Mouse (Mus musculus) midbrain, embryonic 10.5 days (tissue): ENCODE data around the gene Rin2. TPM values are rescaled to one million over a fixed set of nuclear protein-coding genes. Genes with fewer than 3 reads are reported as not detected.

Experiments used
- DNase-seq: peaks from one replicate; pipeline ENCODE4 v3.0.0-alpha.2; 2017; ENCODE audit warnings: low spot score
- H3K27ac ChIP-seq: fragments of 300-500 bp; sonication (generic); replicated peaks from 2 replicates; pipeline ENCODE4 v1.5.1; 2016; ENCODE audit warnings: mild to moderate bottlenecking
- H3K27me3 ChIP-seq: fragments of 300-500 bp; sonication (generic); 2 replicates; pipeline ENCODE4 v1.6.1; 2016; ENCODE audit warnings: low read depth, mild to moderate bottlenecking; ENCODE audit not compliant: poor library complexity, severe bottlenecking
- H3K36me3 ChIP-seq: fragments of 300-500 bp; sonication (generic); 2 replicates; pipeline ENCODE4 v1.6.1; 2016; ENCODE audit warnings: mild to moderate bottlenecking, moderate library complexity
- H3K4me1 ChIP-seq: fragments of 300-500 bp; sonication (generic); 2 replicates; pipeline ENCODE4 v1.6.1; 2016
- H3K4me3 ChIP-seq: fragments of 300-500 bp; sonication (generic); 2 replicates; pipeline ENCODE4 v1.5.1; 2016; ENCODE audit warnings: mild to moderate bottlenecking, moderate library complexity
- H3K9me3 ChIP-seq: fragments of 300-500 bp; sonication (generic); replicated peaks from 2 replicates; pipeline ENCODE4 v1.6.1; 2016; ENCODE audit warnings: mild to moderate bottlenecking
- WGBS: fragments of 180-500 bp; shearing (Covaris S2); methylation state at CpG from one replicate; pipeline ENCODE4 v1.1.7; 2016; 5-methylcytosine and 5-hydroxymethylcytosine counted together
- polyA plus RNA-seq: library from polyadenylated mRNA; unstranded; fragments of >200 nt; fragmentation: Nextera tagmentation; extraction: Ambion mirVana; gene quantifications from 2 replicates; pipeline ENCODE4 v1.2.1, GENCODE M21; 2016

Rin2 gene
- polyA plus RNA-seq, 1 experiment from 2014 or later: 10.6 TPM

DNA sequence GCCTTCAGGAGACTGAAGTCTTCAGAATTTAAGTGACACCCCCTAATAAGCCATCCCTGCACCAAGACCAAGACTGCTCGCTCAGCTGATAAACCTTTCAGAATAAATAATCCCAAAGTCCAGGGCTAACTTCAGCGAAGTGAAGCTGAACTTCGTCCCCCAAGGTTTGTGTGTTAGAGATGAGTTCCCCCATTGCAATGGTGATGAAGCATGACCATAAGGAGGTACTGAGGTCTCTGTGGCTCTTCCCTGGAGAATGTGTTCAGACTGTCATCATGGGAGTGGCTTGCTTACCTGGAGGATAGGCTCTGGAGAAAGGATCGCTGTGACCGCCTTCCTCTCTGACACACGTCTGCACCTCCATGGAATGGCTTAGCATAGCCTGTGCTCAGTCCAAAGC lies 133.7 kb downstream of the Rin2 start:
- H3K27ac ChIP-seq: no peak overlapping the region
- no peak for DNase-seq
- WGBS: 93% methylated on average over 6 of the region's 6 CpGs

DNA sequence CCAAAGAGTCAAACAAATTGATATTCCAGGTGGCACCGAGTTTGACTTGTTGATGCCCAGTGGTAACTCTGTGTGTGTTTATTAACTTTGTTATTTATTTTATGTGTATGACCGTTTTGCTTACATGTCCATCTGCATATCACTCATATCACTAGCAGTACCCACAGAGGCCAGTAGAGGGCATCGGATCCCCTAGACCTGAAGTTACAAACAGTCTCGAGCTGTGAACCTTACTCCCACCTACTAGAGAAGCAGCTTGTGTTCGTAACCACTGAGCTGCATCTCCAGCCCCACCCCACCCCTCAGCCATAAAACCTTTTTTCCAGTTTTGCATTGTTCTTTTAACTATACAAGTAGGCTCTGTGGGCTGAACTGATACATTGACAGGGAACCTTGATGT lies 135.7 kb downstream of the Rin2 start:
- 52% methylated on average over 5 of the region's 5 CpGs for WGBS
- Histone ChIP-seq H3K27ac (no peak overlapping the region), H3K27me3 (no peaks in the 10 kb centered on the region), H3K4me1 (no peaks in the 10 kb centered on the region), H3K4me3 (no peak overlapping the region), H3K9me3 (peaks cover 8% of the 10 kb centered on the region), H3K36me3 (no peaks in the 10 kb centered on the region)
- DNase-seq: peak; percentile 36

More for the DNA sequence above, 133.7 kb downstream of the Rin2 start:
- Histone ChIP-seq H3K4me1 (no peaks in the 10 kb centered on the region), H3K36me3 (no peaks in the 10 kb centered on the region), H3K27me3 (no peaks in the 10 kb centered on the region), H3K9me3 (peaks cover 2% of the 10 kb centered on the region; the same call in 1 of the 2 replicates), H3K4me3 (no peak overlapping the region)

DNA sequence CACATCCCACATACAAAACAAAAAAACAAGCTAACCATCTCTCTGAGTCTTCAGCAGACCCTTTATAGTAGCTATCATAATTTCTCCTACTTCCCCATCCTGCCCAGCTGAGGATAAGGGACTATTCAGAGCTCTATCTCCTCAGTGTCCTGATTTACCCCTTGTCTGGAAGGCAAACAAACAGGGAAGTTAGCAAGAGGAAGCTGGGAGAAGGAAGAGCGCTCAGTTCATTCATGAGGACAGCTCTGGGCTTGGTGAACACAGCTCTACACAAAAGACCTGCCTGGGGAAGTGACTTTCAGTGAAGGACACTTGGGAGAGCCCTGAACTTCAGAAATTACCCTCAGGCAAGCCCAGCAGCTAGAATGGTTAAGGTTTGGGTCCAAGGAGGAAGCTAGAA lies 137.8 kb downstream of the Rin2 start:
- Histone ChIP-seq H3K9me3 (peaks cover 20% of the 10 kb centered on the region), H3K27me3 (no peaks in the 10 kb centered on the region), H3K27ac (no peak overlapping the region), H3K4me3 (no peak overlapping the region), H3K36me3 (peaks cover 3% of the 10 kb centered on the region; the same call in 1 of the 2 replicates), H3K4me1 (no peaks in the 10 kb centered on the region)
- DNase-seq: no peak
- WGBS: 92% methylated on average over 1 of the region's 1 CpGs

DNA sequence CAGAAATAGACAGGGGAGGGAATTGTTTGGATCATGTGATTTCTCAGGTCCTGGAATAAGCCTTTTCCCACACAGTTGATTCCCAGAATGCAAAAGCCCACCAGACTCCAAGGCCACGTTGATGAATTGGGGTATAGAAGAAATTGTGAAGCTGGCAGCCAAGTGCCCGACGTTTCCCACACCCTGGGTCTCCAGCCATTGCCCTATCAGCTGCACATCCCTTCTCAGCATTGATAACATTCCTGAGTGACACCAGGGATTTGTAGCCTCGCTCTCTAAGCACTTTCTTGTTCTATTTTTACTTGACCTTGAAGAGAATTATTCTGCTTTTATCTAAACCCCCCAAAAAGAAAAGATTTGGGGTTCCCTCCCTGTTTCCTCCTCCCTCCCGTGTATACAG lies 142.2 kb downstream of the Rin2 start:
- no peak overlapping the region for H3K4me3 ChIP-seq
- no peaks in the 10 kb centered on the region for H3K27me3 ChIP-seq
- peaks cover 18% of the 10 kb centered on the region for H3K9me3 ChIP-seq
- no peaks in the 10 kb centered on the region for H3K4me1 ChIP-seq
- DNase-seq: no peak
- no peak overlapping the region for H3K27ac ChIP-seq
- WGBS: 82% methylated on average over 5 of the region's 5 CpGs
- peaks cover 3% of the 10 kb centered on the region; the same call in 1 of the 2 replicates for H3K36me3 ChIP-seq

DNA sequence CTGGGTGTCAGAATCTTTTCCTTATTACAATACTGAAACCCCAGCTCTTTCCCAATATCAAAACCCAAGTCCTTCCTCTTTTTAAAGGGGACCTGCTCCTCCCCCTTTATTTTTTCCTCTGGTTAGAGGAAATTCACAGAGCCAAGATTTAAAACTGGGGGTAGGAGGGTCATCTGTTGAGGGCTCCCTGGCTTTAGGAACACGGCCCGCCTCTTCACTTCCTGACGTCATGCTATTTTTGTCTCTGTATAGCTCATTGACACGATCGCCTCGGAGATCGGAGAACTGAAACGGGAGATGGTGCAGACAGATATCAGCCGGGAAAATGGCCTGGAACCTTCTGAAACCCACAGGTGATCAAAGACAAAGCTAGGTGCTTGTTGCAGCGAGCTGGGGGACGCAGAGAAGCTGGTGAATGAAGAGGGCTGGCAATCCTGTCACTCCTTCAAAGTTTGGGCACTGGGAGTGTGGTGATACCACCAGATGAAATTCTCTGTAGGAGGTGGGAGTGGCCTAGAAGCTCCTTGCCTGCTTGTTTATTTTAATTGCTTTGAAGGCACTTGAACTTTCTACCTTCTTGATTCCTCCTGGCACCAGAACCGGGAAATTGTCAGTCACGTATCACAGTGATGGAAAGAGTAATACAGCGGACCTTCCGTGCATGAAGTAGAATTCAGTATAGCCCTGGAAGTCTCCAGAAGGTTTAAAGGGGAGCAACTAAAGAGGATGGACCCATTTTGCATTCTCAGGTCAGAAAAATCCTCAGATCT lies 147.2 kb downstream of the Rin2 start:
- Histone ChIP-seq H3K4me3 (no peak overlapping the region), H3K36me3 (no peaks in the 10 kb centered on the region), H3K9me3 (no peaks in the 10 kb centered on the region), H3K27ac (no peak overlapping the region), H3K4me1 (no peaks in the 10 kb centered on the region), H3K27me3 (no peaks in the 10 kb centered on the region)
- DNase-seq: no peak
- WGBS: 89% methylated on average over 15 of the region's 15 CpGs

DNA sequence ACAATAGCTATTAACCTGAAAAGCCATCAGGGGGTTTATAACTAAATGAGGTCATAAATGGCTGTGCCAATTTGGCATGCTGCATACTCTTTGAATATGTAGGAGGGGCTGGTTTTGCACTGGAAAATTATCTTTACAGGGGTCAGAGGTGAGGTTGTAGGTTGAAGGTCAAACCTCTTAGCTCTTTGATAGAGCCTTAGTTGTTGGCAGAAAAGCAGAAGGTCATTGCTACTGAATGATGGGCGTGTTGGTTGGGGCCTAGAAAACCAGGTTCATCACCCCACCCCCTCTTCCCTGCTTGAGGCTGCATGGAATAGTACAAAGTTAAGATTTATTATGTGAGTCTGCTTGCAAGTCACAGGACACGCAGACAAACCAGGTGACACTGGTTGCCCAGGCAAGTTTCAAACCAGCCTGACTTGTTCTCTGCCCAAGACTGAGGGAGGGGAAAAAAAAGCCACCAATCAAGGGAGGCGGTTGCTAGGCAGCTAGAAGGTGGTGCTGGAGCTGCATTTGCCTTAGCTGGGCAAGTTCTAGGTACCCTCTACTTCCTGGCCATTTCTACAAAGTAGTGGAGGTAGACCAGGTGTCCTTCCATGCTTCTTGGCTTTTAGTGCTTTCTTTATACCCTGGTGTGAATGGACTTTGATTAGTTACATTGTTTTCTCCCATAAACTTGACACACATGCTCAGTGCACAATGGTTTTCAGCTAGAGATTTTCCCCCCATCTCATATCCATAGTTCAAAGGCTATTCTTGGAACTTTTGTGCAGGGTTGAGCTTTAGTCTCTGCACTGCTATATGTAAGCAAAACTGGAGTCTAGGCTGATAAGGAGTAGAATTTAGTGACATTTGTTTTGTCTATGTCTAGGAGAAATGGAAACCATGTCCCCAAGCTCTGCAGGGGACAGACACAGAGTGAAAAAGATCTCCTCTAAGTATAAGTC lies 148.0 kb downstream of the Rin2 start:
- H3K27ac ChIP-seq: no peak overlapping the region
- no peaks in the 10 kb centered on the region for H3K4me1 ChIP-seq
- no peaks in the 10 kb centered on the region for H3K36me3 ChIP-seq
- no peaks in the 10 kb centered on the region for H3K27me3 ChIP-seq
- no peaks in the 10 kb centered on the region for H3K9me3 ChIP-seq
- 78% methylated on average over 3 of the region's 3 CpGs for WGBS
- no peak overlapping the region for H3K4me3 ChIP-seq
- no peak for DNase-seq

DNA sequence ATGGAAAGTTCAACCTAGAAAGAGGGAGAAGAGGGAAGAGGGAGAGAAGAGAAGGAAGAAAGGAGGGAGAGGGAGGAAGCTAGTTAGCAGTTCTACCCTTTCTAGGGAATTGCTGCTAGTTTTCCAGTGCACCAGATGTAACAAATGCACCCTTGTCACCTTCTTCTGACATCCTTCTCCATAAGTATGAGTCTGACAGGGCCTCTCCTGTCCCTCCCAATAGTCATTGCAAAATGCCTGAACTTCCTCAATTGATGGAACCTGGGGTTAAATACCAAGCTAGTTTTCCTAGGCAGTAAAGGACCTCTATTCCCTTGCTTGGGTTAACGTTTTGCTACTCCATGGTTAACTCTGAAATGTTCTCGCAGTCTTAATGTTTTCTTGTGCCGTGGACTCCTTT lies 149.7 kb downstream of the Rin2 start:
- DNase-seq: no peak
- Histone ChIP-seq H3K4me1 (no peaks in the 10 kb centered on the region), H3K27me3 (no peaks in the 10 kb centered on the region), H3K9me3 (no peaks in the 10 kb centered on the region), H3K36me3 (no peaks in the 10 kb centered on the region), H3K4me3 (no peak overlapping the region), H3K27ac (no peak overlapping the region)
- 92% methylated on average over 3 of the region's 3 CpGs for WGBS

DNA sequence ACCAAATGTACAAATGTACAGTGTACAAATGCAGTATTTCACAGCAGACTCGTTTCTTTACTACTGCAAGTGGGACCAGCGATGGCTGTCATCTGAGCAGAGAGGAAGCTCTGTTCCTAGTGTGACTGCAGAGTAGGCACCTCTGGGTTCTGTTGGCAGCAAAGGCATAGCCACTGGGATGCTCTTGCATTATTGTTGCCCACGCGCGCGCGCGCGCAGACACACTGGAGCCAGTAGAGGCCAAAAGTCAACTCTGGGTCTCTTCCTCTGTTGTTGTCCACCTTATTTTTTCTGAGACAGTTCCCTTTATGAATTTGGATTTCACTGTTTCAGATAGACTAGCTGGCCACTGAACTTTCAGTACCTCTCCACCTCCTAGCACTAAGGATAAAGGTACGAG lies 150.2 kb downstream of the Rin2 start:
- Histone ChIP-seq H3K27ac (no peak overlapping the region), H3K4me3 (no peak overlapping the region), H3K36me3 (no peaks in the 10 kb centered on the region), H3K27me3 (no peaks in the 10 kb centered on the region), H3K4me1 (no peaks in the 10 kb centered on the region), H3K9me3 (no peaks in the 10 kb centered on the region)
- WGBS: 98% methylated on average over 10 of the region's 10 CpGs
- DNase-seq: no peak

DNA sequence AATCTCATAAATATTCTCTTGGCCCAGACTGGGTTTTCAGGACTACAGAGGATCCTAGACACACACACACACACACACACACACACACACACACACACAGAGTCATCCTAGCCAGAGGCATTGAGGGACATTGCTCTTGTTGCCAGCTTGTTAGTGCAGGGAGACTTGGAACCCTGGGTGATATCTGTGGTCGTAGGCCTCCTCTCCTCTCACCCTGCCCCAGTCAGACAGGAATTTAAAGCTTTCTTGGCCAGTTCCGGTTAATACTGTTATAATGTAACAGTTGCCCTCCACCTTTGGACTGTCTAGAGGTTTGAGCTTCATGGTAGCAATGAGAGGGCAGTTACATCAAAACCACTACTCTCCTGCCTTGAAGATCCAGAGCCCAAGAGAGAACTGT lies 152.9 kb downstream of the Rin2 start:
- H3K4me1 ChIP-seq: peaks cover 14% of the 10 kb centered on the region
- no peak overlapping the region for H3K4me3 ChIP-seq
- no peak overlapping the region for H3K27ac ChIP-seq
- no peaks in the 10 kb centered on the region for H3K27me3 ChIP-seq
- DNase-seq: no peak
- 85% methylated on average over 2 of the region's 2 CpGs for WGBS
- H3K36me3 ChIP-seq: no peaks in the 10 kb centered on the region
- no peaks in the 10 kb centered on the region for H3K9me3 ChIP-seq

DNA sequence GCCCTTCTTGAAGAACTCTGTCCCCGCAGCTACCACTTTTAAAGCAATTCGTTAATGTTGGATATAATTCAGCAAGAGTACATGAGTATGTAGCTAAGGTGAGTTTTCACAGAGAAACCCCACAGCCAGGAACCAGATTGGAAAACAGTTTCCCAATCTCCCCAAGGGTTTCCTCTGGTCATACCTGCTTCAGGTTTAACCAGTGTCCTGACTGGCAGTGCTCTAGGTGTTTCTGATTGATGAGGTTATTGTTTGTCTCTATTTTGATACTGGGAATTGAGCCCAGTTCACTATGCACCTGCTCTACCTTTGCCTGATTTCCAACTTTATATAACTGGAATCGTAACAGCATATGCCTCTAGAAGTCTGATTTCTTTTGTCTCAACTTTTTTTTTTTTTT lies 153.6 kb downstream of the Rin2 start:
- H3K36me3 ChIP-seq: no peaks in the 10 kb centered on the region
- H3K4me1 ChIP-seq: peaks cover 16% of the 10 kb centered on the region
- no peaks in the 10 kb centered on the region for H3K27me3 ChIP-seq
- H3K4me3 ChIP-seq: no peak overlapping the region
- H3K9me3 ChIP-seq: no peaks in the 10 kb centered on the region
- no peak overlapping the region for H3K27ac ChIP-seq
- no peak for DNase-seq
- 88% methylated on average over 3 of the region's 3 CpGs for WGBS

DNA sequence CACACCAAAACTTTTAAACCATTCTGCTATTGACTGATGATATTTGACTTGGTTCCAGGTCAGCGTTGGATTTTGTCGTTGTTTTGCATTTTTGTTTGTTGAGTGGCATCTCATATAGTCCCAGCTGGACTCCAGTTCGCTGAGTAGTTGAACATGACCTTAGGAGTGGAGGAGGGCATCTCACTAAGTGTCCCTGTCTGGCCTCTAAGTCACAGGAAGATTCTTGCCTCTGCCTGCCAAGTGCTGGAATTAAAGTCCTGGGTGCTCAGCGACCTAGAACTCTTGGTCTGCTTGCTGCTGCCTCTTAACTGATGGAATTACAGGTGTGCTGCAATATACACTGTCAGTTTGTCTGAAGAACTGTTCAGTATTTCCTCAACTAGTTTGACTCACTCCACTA lies 154.2 kb downstream of the Rin2 start:
- no peaks in the 10 kb centered on the region for H3K9me3 ChIP-seq
- peaks cover 16% of the 10 kb centered on the region for H3K4me1 ChIP-seq
- no peaks in the 10 kb centered on the region for H3K36me3 ChIP-seq
- 90% methylated on average over 4 of the region's 4 CpGs for WGBS
- H3K27me3 ChIP-seq: no peaks in the 10 kb centered on the region
- no peak for DNase-seq
- H3K27ac ChIP-seq: no peak overlapping the region
- no peak overlapping the region for H3K4me3 ChIP-seq

DNA sequence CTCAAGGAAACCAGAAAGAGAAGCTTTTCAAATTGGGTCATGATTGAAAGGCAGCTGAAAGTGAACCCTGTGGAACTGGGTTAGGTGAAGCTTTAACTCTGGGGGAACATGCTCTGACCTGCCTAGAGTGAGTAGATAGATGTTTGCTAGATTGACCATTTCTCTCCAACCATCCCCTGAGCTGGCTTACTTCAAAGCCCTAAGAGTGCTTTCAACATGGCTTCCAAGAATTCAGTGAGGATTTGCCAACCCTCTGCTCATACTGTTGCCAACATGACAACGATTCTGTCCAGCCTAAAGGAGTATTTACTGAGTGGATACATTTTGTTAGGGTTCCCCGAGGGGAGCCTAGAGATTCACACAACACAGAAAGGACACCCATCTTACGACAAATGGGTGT lies 155.4 kb downstream of the Rin2 start:
- 90% methylated on average over 3 of the region's 3 CpGs for WGBS
- H3K4me3 ChIP-seq: no peak overlapping the region
- H3K36me3 ChIP-seq: no peaks in the 10 kb centered on the region
- peaks cover 16% of the 10 kb centered on the region for H3K4me1 ChIP-seq
- no peaks in the 10 kb centered on the region for H3K27me3 ChIP-seq
- no peaks in the 10 kb centered on the region for H3K9me3 ChIP-seq
- H3K27ac ChIP-seq: no peak overlapping the region
- no peak for DNase-seq
